ENCODE assay signal across 1 mouse cellular context in the genomic region with DNA sequence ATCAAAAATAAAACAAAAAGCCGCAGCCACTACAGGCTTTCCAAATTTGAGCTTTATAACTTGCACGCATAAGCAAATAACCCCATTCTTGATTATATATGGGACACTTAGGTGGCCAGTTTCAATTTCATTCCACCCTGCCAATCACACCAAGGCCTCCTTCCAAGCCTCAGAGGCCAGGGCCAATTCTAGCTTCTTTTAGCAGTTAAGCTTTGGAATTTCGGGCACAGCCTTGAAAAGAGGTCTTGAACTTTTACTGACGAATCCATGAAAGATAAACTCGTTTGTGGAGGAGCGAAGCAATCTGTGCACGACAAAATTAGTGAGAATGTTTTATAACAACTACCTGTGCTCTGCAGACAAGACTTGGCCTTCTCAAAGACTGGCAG.
TF ChIP-seq lines count a peak whose summit lies in the region.

No protein-coding gene starts in this region.

TF ChIP-seq in MEL, 35 proteins besides CTCF, POLR2A, EP300 and RAD21:
- TF ChIP-seq HCFC1 (IDR thresholded peaks at IDR 0.05; ENCODE audit: low read depth, low read length) (no peak), ETS1 (IDR thresholded peaks at IDR 0.05; ENCODE audit: low read depth, low read length) (no peak), RCOR1 (IDR thresholded peaks at IDR 0.05; ENCODE audit: low read depth, low read length) (no peak), TCF12 (IDR thresholded peaks at IDR 0.05; ENCODE audit: low read depth, low read length) (no peak), MEF2A (IDR thresholded peaks at IDR 0.05; ENCODE audit: extremely low read depth, insufficient replicate concordance, low read depth, low read length, poor library complexity, severe bottlenecking) (no peak), CHD2 (IDR thresholded peaks at IDR 0.05; ENCODE audit: low read length) (no peak), CHD1 (IDR thresholded peaks at IDR 0.05; ENCODE audit: low read depth, low read length) (no peak), ELF1 (IDR thresholded peaks at IDR 0.05; ENCODE audit: low read depth, low read length) (no peak), MAX (IDR thresholded peaks at IDR 0.05; ENCODE audit: low read length) (no peak), TAL1 (IDR thresholded peaks at IDR 0.05; ENCODE audit: low read length) (no peak), NRF1 (IDR thresholded peaks at IDR 0.05; ENCODE audit: insufficient read depth, low read depth, low read length, poor library complexity, severe bottlenecking) (no peak), ZMIZ1 (IDR thresholded peaks at IDR 0.05; ENCODE audit: low read depth, low read length) (no peak), KAT2A (conservative IDR thresholded peaks at IDR 0.05; ENCODE audit: low read depth, low read length) (no peak), SIN3A (IDR thresholded peaks at IDR 0.05; ENCODE audit: low read length) (no peak), MXI1 (IDR thresholded peaks at IDR 0.05; ENCODE audit: low read depth, low read length) (no peak; the same call in 1 of the 2 replicates), ZC3H11A (IDR thresholded peaks at IDR 0.05; ENCODE audit: low read depth, low read length) (no peak), GABPA (IDR thresholded peaks at IDR 0.05; ENCODE audit: low read depth, low read length) (no peak)
